Mouse (Mus musculus) stomach, postnatal 0 days (tissue): ENCODE measurements around the gene Dnaaf5. TPM values are rescaled to one million over a fixed set of nuclear protein-coding genes. Genes with fewer than 3 reads are reported as not detected.
A peak's percentile ranks its signal among the peaks of the same experiment; 100 is the strongest.

Experiments used
- ATAC-seq: fragments of 200-750 bp; cut with Nextera tagmentation; 2 replicates; pipeline ENCODE4 v1.8.0; 2017; ENCODE audit not compliant: low FRiP score, low TSS enrichment
- DNase-seq: peaks from one replicate; pipeline ENCODE4 v3.0.0-alpha.2; 2016; ENCODE audit warnings: low spot score
- H3K27ac ChIP-seq: fragments of 300-500 bp; sonication (generic); replicated peaks from 2 replicates; pipeline ENCODE4 v1.5.1; 2014; ENCODE audit warnings: mild to moderate bottlenecking, control low read depth
- H3K27me3 ChIP-seq: fragments of 300-500 bp; sonication (generic); 2 replicates; pipeline ENCODE4 v1.6.1; 2014; ENCODE audit warnings: low read length; ENCODE audit not compliant: control insufficient read depth, insufficient read depth
- H3K36me3 ChIP-seq: fragments of 300-500 bp; sonication (generic); 2 replicates; pipeline ENCODE4 v1.6.1; 2014; ENCODE audit warnings: low read length, mixed read lengths; ENCODE audit not compliant: control insufficient read depth, insufficient read depth
- H3K4me1 ChIP-seq: fragments of 300-500 bp; sonication (generic); replicated peaks from 2 replicates; pipeline ENCODE4 v1.6.1; 2014; ENCODE audit warnings: antibody characterized with exemption; ENCODE audit not compliant: control insufficient read depth, insufficient read depth
- H3K4me2 ChIP-seq: fragments of 300-500 bp; sonication (generic); replicated peaks from 2 replicates; pipeline ENCODE4 v1.6.1; 2014; ENCODE audit warnings: low read depth, mild to moderate bottlenecking, control low read depth, moderate library complexity
- H3K4me3 ChIP-seq: fragments of 300-500 bp; sonication (generic); 2 replicates; pipeline ENCODE4 v1.5.1; 2014; ENCODE audit warnings: low read depth, low read length, control low read depth
- H3K9ac ChIP-seq: fragments of 300-500 bp; sonication (generic); 2 replicates; pipeline ENCODE4 v1.6.1; 2014; ENCODE audit warnings: mild to moderate bottlenecking, low read length, control low read depth, mixed read lengths
- H3K9me3 ChIP-seq: fragments of 300-500 bp; sonication (generic); 2 replicates; pipeline ENCODE4 v1.6.1; 2016; ENCODE audit warnings: low read length; ENCODE audit not compliant: control insufficient read depth
- CTCF ChIP-seq: IDR thresholded peaks from 2 replicates; pipeline ENCODE4 v1.5.1; 2016; ENCODE audit warnings: antibody characterized with exemption, low read depth, mild to moderate bottlenecking, moderate library complexity
- EP300 ChIP-seq: optimal IDR thresholded peaks from 2 replicates; pipeline ENCODE3; 2016; ENCODE audit warnings: antibody characterized with exemption
- WGBS: fragments of 180-500 bp; shearing (Covaris S2); extraction: QIAGEN DNeasy Blood & Tissue Kit; methylation state at CpG from one replicate; pipeline ENCODE4 v1.1.7; 2014; 5-methylcytosine and 5-hydroxymethylcytosine counted together
- polyA plus RNA-seq: library from polyadenylated mRNA; unstranded; fragments of >200 nt; fragmentation: Nextera tagmentation; extraction: Ambion mirVana; gene quantifications from 2 replicates; pipeline ENCODE4 v1.2.1, GENCODE M21; 2015

Gene Dnaaf5
- polyA plus RNA-seq, 1 experiment from 2014 or later = 1.9 TPM

DNA sequence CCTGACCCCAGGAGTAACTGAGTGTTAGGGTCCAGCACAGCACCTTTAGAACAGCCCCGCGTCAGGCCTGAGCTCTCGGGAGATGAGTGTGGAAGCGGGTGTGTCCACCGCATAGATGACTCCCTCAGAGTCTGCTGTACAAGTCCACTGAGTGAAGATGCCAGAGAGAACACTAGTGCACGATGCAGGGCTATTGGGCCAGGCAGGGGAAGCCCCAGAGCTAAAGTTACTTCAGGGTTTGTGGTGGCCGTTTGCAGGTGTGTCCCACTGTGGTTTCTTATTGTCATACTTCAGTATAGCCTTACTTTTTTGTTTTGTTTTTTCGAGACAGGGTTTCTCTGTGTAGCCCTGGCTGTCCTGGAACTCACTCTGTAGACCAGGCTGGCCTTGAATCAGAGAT is 10.9 kb downstream of the Dnaaf5 start:
- H3K36me3 ChIP-seq = 0 out of 2 replicates have a peak, but pooled peaks cover 8% of the 10 kb centered on the region
- DNase-seq (no peak), ATAC-seq (no peak)
- H3K9ac ChIP-seq = no peak overlapping the region
- H3K4me1 ChIP-seq = no peaks in the 10 kb centered on the region
- H3K4me3 ChIP-seq = no peak overlapping the region
- no peak overlapping the region for H3K27ac ChIP-seq
- no peak overlapping the region for H3K4me2 ChIP-seq
- H3K9me3 ChIP-seq = no peaks in the 10 kb centered on the region
- H3K27me3 ChIP-seq = no peaks in the 10 kb centered on the region
- no peak for TF ChIP-seq EP300
- TF ChIP-seq CTCF = no peak
- WGBS = 85% methylated on average over 8 of the region's 8 CpGs

DNA sequence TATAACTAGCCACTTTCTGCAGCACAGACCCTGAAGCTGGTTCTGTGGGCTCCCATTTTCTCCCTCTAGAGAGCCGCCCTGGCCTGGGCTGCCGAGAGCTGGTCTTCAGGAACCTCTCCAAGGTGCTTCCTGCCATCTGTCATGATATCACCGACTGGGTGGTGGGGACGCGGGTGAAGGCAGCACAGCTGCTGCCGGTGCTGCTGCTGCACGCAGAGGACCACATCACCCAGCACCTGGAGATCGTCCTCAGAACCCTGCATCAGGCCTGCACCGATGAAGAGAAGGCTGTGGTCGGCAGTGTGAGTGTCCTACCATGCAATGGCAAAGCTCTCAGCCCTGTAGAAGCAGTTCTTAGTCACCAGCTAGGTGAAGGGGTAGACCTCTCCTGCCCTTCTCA is 11.6 kb downstream of the Dnaaf5 start:
- H3K9ac ChIP-seq = no peak overlapping the region
- peaks cover 12% of the 10 kb centered on the region; the same call in 1 of the 2 replicates for H3K36me3 ChIP-seq
- TF ChIP-seq CTCF (no peak), EP300 (no peak)
- ATAC-seq (no peak), DNase-seq (no peak)
- no peak overlapping the region for H3K4me3 ChIP-seq
- no peaks in the 10 kb centered on the region for H3K27me3 ChIP-seq
- 73% methylated on average over 10 of the region's 10 CpGs for WGBS
- no peak overlapping the region for H3K4me2 ChIP-seq
- no peak overlapping the region for H3K27ac ChIP-seq
- no peaks in the 10 kb centered on the region for H3K4me1 ChIP-seq
- H3K9me3 ChIP-seq = no peaks in the 10 kb centered on the region

DNA sequence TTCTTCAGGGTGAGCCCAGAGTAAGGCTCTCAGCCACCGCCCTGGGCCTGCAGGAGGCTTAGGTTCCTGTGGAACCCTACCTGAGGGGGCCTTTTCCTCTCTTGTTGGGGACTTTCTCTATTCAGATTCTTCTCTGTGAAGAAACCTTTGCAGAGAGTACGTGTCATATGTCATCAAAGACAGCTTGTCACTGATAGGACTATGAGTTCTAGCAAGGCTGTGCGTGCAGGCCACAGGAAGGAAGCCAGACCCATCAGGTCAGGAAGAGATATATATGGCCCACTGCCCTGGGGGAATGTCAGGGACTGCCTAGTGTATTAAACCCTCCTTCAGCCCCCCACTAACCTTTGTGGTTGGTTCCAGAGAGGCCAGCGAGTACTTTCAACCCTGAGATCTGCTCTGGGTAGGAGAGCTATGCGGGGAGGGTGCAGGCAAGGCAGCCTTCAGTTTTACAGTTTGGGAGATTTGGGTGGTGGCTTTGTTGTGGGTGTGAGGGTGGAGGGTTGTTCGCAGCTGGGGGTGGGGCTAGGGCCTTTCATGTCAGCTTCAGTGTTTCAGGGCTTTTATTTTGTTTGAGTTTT is 16.8 kb downstream of the Dnaaf5 start:
- DNase-seq (no peak), ATAC-seq (no peak)
- Histone ChIP-seq H3K9ac (no peak overlapping the region), H3K27me3 (no peaks in the 10 kb centered on the region), H3K4me1 (no peaks in the 10 kb centered on the region), H3K9me3 (no peaks in the 10 kb centered on the region), H3K4me2 (no peak overlapping the region), H3K27ac (no peak overlapping the region), H3K36me3 (peaks cover 16% of the 10 kb centered on the region; the same call in 1 of the 2 replicates), H3K4me3 (no peak overlapping the region)
- 87% methylated on average over 6 of the region's 6 CpGs for WGBS
- no peak for TF ChIP-seq CTCF
- TF ChIP-seq EP300 = no peak

DNA sequence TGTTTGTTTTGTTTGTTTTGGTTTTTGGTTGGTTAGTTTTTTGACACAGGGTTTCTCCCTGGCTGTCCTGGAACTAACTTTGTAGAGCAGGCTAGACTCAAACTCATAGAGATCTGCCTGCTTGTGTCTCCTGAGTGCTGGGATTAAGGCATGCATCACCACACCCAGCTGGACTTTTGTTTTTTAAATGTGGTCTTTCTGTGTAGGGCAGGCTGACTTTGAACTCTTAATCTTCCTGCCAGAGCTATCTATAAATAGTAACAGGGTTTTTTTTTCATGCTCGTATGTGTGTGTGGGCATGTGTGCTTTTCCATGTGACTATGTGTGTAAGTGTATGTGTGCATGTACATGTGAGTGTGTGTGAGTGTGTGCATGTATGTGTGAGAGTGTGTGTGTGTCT is 17.5 kb downstream of the Dnaaf5 start:
- no peaks in the 10 kb centered on the region for H3K27me3 ChIP-seq
- no peaks in the 10 kb centered on the region for H3K4me1 ChIP-seq
- no peak overlapping the region for H3K27ac ChIP-seq
- no peak overlapping the region for H3K4me3 ChIP-seq
- no peak overlapping the region for H3K4me2 ChIP-seq
- no peak for TF ChIP-seq CTCF
- TF ChIP-seq EP300 = no peak
- 55% methylated on average over 1 of the region's 1 CpGs for WGBS
- no peak for DNase-seq
- no peaks in the 10 kb centered on the region for H3K9me3 ChIP-seq
- peaks cover 16% of the 10 kb centered on the region; the same call in 1 of the 2 replicates for H3K36me3 ChIP-seq
- no peak for ATAC-seq
- H3K9ac ChIP-seq = no peak overlapping the region

DNA sequence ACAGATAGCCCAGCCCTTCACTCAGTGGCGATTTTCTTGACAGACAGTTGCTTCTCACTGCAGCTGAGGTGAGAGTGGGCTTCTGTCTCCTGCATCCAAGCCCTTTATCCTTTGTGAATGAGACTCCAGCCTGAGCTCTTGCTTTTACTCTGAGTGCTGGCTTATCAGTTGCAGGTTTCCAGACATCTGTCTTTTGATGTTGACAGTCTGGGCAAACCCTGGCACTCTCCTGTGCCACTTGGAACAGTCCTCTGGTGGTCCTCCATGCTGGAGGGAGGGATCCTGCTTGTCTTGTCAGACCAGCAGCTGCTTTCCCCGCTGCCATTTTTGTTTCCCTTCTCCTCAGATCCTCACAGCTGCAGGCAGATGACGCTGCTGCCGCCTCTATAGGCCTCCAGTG is 21.9 kb downstream of the Dnaaf5 start:
- Histone ChIP-seq H3K27ac (no peak overlapping the region), H3K4me3 (no peak overlapping the region), H3K4me1 (no peaks in the 10 kb centered on the region), H3K9me3 (no peaks in the 10 kb centered on the region), H3K36me3 (peaks cover 2% of the 10 kb centered on the region; the same call in 1 of the 2 replicates), H3K9ac (no peak overlapping the region), H3K4me2 (no peak overlapping the region), H3K27me3 (no peaks in the 10 kb centered on the region)
- no peak for ATAC-seq
- DNase-seq = no peak
- 88% methylated on average over 4 of the region's 4 CpGs for WGBS
- TF ChIP-seq CTCF = no peak
- TF ChIP-seq EP300 = no peak

DNA sequence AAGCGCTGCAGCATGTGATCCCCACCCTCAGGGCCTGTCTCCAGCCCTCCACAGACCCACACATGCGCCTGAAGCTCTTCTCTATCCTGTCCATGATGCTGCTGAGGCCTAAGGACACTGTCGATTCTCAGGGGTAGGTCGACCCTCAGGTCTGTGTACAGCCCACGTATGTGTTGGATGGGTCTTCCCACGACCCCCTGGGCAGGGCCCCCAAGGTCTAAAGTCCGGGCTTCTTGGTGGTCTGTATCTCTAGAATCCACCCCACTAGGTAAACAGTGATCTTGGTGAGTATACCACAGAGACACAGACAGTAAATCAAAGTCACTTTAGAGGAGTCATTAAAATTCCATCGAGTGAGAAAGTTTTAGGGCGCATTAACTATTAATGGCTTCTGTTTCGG is 24.1 kb downstream of the Dnaaf5 start:
- Histone ChIP-seq H3K27ac (no peak overlapping the region), H3K36me3 (no peaks in the 10 kb centered on the region; the same call in 1 of the 2 replicates), H3K4me3 (no peak overlapping the region), H3K4me2 (no peak overlapping the region), H3K4me1 (no peaks in the 10 kb centered on the region), H3K9me3 (no peaks in the 10 kb centered on the region), H3K9ac (0 out of 2 replicates have a peak overlapping the region, but pooled peaks have one; percentile 18), H3K27me3 (no peaks in the 10 kb centered on the region)
- DNase-seq (no peak), ATAC-seq (no peak)
- 38% methylated on average over 10 of the region's 10 CpGs for WGBS
- TF ChIP-seq EP300 = no peak
